Mouse (Mus musculus): ENCODE data around the gene Clic1. TPM values are rescaled to one million over a fixed set of nuclear protein-coding genes. Genes with fewer than 3 reads are reported as not detected.

Clic1 gene
- polyA plus RNA-seq, 1 experiment from 2014 or later, result 102 TPM

- ATAC-seq (no peak), DNase-seq (no peak)
- Histone ChIP-seq H3K27ac (ENCODE audit: low read depth) (no peak overlapping the region; the same call in 1 of the 2 replicates), H3K9me3 (ENCODE audit: low read length) (no peaks in the 10 kb centered on the region), H3K36me3 (replicated peaks; ENCODE audit: insufficient read depth, low read length) (no peaks in the 10 kb centered on the region), H3K4me1 (ENCODE audit: insufficient read depth) (peaks cover 17% of the 10 kb centered on the region), H3K4me3 (ENCODE audit: low read depth, low read length) (no peak overlapping the region), H3K4me2 (ENCODE audit: low read depth, low read length) (no peak overlapping the region; the same call in 1 of the 2 replicates), H3K27me3 (ENCODE audit: insufficient read depth, low read length) (0 out of 2 replicates have a peak, but pooled peaks cover 4% of the 10 kb centered on the region), H3K9ac (replicated peaks) (0 out of 2 replicates have a peak overlapping the region, but pooled peaks have one; percentile 33)
- WGBS (ENCODE audit: insufficient replicate concordance), result 76% methylated on average over 4 of the region's 4 CpGs
- TF ChIP-seq CTCF (IDR thresholded peaks at IDR 0.05; ENCODE audit: low read depth) (no peak), EP300 (IDR thresholded peaks at IDR 0.05; ENCODE audit: low read depth) (no peak)
Measured at GRCm38 (mm10) chr17:35080710-35081109, 30.9 kb downstream of the Clic1 start.

- DNase-seq, result no peak
- peaks cover 18% of the 10 kb centered on the region for H3K4me1 ChIP-seq (ENCODE audit: insufficient read depth)
- TF ChIP-seq EP300 (IDR thresholded peaks at IDR 0.05; ENCODE audit: low read depth), result no peak
- no peak for TF ChIP-seq CTCF (IDR thresholded peaks at IDR 0.05; ENCODE audit: low read depth)
- WGBS (ENCODE audit: insufficient replicate concordance), result 86% methylated on average over 16 of the region's 16 CpGs
- H3K36me3 ChIP-seq (replicated peaks; ENCODE audit: insufficient read depth, low read length), result no peaks in the 10 kb centered on the region
- no peak overlapping the region for H3K9ac ChIP-seq (replicated peaks)
- H3K4me3 ChIP-seq (ENCODE audit: low read depth, low read length), result no peak overlapping the region
- H3K4me2 ChIP-seq (ENCODE audit: low read depth, low read length), result no peak overlapping the region
- no peaks in the 10 kb centered on the region for H3K9me3 ChIP-seq (ENCODE audit: low read length)
- no peaks in the 10 kb centered on the region for H3K27me3 ChIP-seq (ENCODE audit: insufficient read depth, low read length)
- no peak for ATAC-seq
- no peak overlapping the region for H3K27ac ChIP-seq (ENCODE audit: low read depth)
Measured at GRCm38 (mm10) chr17:35082841-35083576, 33.2 kb downstream of the Clic1 start.

GRCm38 (mm10) chr17:35083929-35084497 is 34.2 kb downstream of the Clic1 start:
- DNase-seq (no peak), ATAC-seq (no peak)
- H3K4me3 ChIP-seq (ENCODE audit: low read depth, low read length), result no peak overlapping the region
- no peaks in the 10 kb centered on the region for H3K27me3 ChIP-seq (ENCODE audit: insufficient read depth, low read length)
- no peaks in the 10 kb centered on the region for H3K36me3 ChIP-seq (replicated peaks; ENCODE audit: insufficient read depth, low read length)
- no peak for TF ChIP-seq CTCF (IDR thresholded peaks at IDR 0.05; ENCODE audit: low read depth)
- H3K27ac ChIP-seq (ENCODE audit: low read depth), result no peak overlapping the region
- H3K4me2 ChIP-seq (ENCODE audit: low read depth, low read length), result no peak overlapping the region
- no peak overlapping the region for H3K9ac ChIP-seq (replicated peaks)
- H3K4me1 ChIP-seq (ENCODE audit: insufficient read depth), result peaks cover 16% of the 10 kb centered on the region
- 47% methylated on average over 3 of the region's 3 CpGs for WGBS (ENCODE audit: insufficient replicate concordance)
- no peaks in the 10 kb centered on the region for H3K9me3 ChIP-seq (ENCODE audit: low read length)

- peaks cover 12% of the 10 kb centered on the region for H3K4me1 ChIP-seq (ENCODE audit: insufficient read depth)
- no peak for DNase-seq
- no peaks in the 10 kb centered on the region for H3K27me3 ChIP-seq (ENCODE audit: insufficient read depth, low read length)
- TF ChIP-seq CTCF (IDR thresholded peaks at IDR 0.05; ENCODE audit: low read depth) (no peak), EP300 (IDR thresholded peaks at IDR 0.05; ENCODE audit: low read depth) (no peak)
- no peaks in the 10 kb centered on the region for H3K36me3 ChIP-seq (replicated peaks; ENCODE audit: insufficient read depth, low read length)
- no peak within 1 kb of the TSS for H3K9ac ChIP-seq (replicated peaks)
- 49% methylated on average over 7 of the region's 7 CpGs for WGBS (ENCODE audit: insufficient replicate concordance)
- no peak within 1 kb of the TSS for H3K4me2 ChIP-seq (ENCODE audit: low read depth, low read length)
- no peaks in the 10 kb centered on the region for H3K9me3 ChIP-seq (ENCODE audit: low read length)
- H3K27ac ChIP-seq (ENCODE audit: low read depth), result no peak within 1 kb of the TSS
- no peak within 1 kb of the TSS for H3K4me3 ChIP-seq (ENCODE audit: low read depth, low read length)
- ATAC-seq, result no peak
Measured at GRCm38 (mm10) chr17:35085208-35085865, 35.6 kb downstream of the Clic1 start, which contains the start of gene Ly6g6f. Gene Ly6g6f, minus strand, starts transcription at chr17:35085610.

- Histone ChIP-seq H3K36me3 (replicated peaks; ENCODE audit: insufficient read depth, low read length) (peaks cover 20% of the 10 kb centered on the region), H3K27ac (ENCODE audit: low read depth) (no peak overlapping the region), H3K4me3 (ENCODE audit: low read depth, low read length) (no peak overlapping the region), H3K9me3 (ENCODE audit: low read length) (no peaks in the 10 kb centered on the region), H3K4me1 (ENCODE audit: insufficient read depth) (peaks cover 13% of the 10 kb centered on the region), H3K27me3 (ENCODE audit: insufficient read depth, low read length) (no peaks in the 10 kb centered on the region), H3K9ac (replicated peaks) (no peak overlapping the region), H3K4me2 (ENCODE audit: low read depth, low read length) (no peak overlapping the region)
- TF ChIP-seq CTCF (IDR thresholded peaks at IDR 0.05; ENCODE audit: low read depth) (peak; percentile 41; the same call in 1 of the 2 replicates), EP300 (IDR thresholded peaks at IDR 0.05; ENCODE audit: low read depth) (no peak)
- no peak for ATAC-seq
- DNase-seq, result no peak
- WGBS (ENCODE audit: insufficient replicate concordance), result 47% methylated on average over 2 of the region's 2 CpGs
Measured at GRCm38 (mm10) chr17:35088151-35088550, 38.4 kb downstream of the Clic1 start.

Data from liver, postnatal 0 days (tissue).